8 mouse cellular contexts compared by ENCODE assay signal in the genomic region with DNA sequence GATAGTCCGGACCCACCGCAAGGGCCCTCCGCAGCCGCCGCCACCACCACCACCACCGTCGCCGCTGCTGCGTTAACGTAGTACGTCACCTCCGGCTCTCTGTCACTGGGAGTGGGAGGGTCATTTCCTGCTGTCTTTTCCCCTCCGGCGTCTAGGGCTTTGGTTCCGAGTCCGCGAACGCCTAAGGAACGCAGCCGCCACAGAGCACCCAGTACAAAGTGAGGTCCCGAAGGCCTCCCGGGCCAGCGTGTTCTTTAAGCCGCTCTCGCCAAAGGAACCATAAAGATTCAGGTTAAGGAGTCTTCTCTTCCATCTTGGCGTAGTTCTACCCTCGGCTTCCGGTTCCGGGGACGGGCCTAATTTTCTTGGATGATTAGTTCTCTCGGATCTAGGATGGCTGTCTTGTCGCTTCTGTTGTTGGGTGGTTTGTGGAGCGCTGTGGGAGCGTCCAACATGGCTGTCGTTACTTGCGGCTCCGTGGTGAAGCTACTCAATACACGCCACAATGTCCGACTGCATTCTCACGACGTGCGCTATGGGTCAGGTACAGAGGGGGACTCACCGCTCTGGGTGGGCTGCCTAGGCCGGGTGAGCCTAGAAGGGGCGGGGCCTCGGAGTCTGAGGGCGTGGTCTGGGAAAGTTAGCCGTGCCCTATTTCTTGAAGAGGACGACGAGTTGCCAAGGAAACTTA. TPM values are rescaled to one million over a fixed set of nuclear protein-coding genes. Genes with fewer than 3 reads are reported as not detected.
A peak's percentile ranks its signal among the peaks of the same experiment; 100 is the strongest.
DNase-seq lines count a peak whose midpoint lies in the region; ATAC-seq lines count a peak whose summit lies in the region.

Gene Sdf2, plus strand, starts transcription at position 120 of the 691 bp plus-strand sequence.
Gene Supt6, minus strand, starts transcription at position 361 of the 691 bp plus-strand sequence.

- peak; percentile 95 for DNase-seq in ZHBTc4 (ENCODE audit: low read depth, low spot score)
- peak; percentile 82 to 83 for DNase-seq in gastrocnemius, adult 8-10 months (ENCODE audit: low spot score in 2 of 2)
- DNase-seq in hindlimb bud, embryonic 11.5 days (ENCODE audit: extremely low spot score, low read depth, low spot score), result peak; percentile 78
- peak; percentile 75 to 84 for DNase-seq in left cerebral cortex, adult 8-10 months (ENCODE audit: low spot score in 2 of 2)
- peak; percentile 88 to 91 for DNase-seq in right cerebral cortex, postnatal 10 days (ENCODE audit: low spot score in 2 of 2)
- DNase-seq in urinary bladder, postnatal 25 days (ENCODE audit: low spot score), result peak; percentile 87

- no peaks in the 10 kb centered on the region for H3K9me3 ChIP-seq in megakaryocyte, embryonic 14.5 days

- ATAC-seq in common myeloid progenitor, adult 5-6 weeks (replicated peaks; ENCODE audit: low read depth, poor library complexity, severe bottlenecking), result peak; percentile 91

- peaks cover 27% of the 10 kb centered on the region for H3K36me3 ChIP-seq in megakaryocyte, embryonic 14.5 days (replicated peaks; ENCODE audit: low read length)

- peak within 1 kb of the TSS; percentile 99 for H3K4me3 ChIP-seq in megakaryocyte, embryonic 14.5 days (replicated peaks)

- no peaks in the 10 kb centered on the region for H3K27me3 ChIP-seq in megakaryocyte, embryonic 14.5 days (replicated peaks)

- peaks cover 68% of the 10 kb centered on the region for H3K4me1 ChIP-seq in megakaryocyte, embryonic 14.5 days

RNA-seq across cellular contexts. Expression of gene Sdf2, which starts in this region (rescaled TPM):
- total RNA-seq in common myeloid progenitor, adult 5-6 weeks (2017), result 42.2 and 57.7 TPM in 2 replicates
- total RNA-seq in gastrocnemius, adult 8-10 months (2022), result 10 to 100 TPM; 46.6 to 51.5 (median 47.2) TPM
- 10 to 100 TPM; 54.1 to 66.1 (median 59.1) TPM for total RNA-seq in left cerebral cortex, adult 8-10 months (2022)
- 13.1 and 13.3 TPM in 2 replicates for polyA plus RNA-seq in megakaryocyte, embryonic 14.5 days (2012; ENCODE audit: insufficient read depth, low replicate concordance)

RNA-seq across cellular contexts. Expression of gene Supt6, which starts in this region (rescaled TPM):
- total RNA-seq in common myeloid progenitor, adult 5-6 weeks (2017), result 47.7 and 49.6 TPM in 2 replicates
- 10 to 100 TPM; 27.8 to 33.0 (median 31.7) TPM for total RNA-seq in gastrocnemius, adult 8-10 months (2022)
- total RNA-seq in left cerebral cortex, adult 8-10 months (2022), result 100 to 1,000 TPM in 2 of 4 experiments, 10 to 100 TPM in 2; 98.7 to 102 (median 100) TPM
- polyA plus RNA-seq in megakaryocyte, embryonic 14.5 days (2012; ENCODE audit: insufficient read depth, low replicate concordance), result 95.6 and 155 TPM in 2 replicates

Comparison
In these comparisons a context has a peak if more than half of its experiments do, and no peak if none do; other contexts are left out.
1. Peak in every context shown above with its lines: DNase-seq, ATAC-seq and H3K4me3 ChIP-seq.